Mouse (Mus musculus): ENCODE measurements around the gene AC134908.4. TPM values are rescaled to one million over a fixed set of nuclear protein-coding genes. Genes with fewer than 3 reads are reported as not detected.

AC134908.4 gene
- polyA plus RNA-seq, 1 experiment from 2014 or later = 0.55 TPM

DNA sequence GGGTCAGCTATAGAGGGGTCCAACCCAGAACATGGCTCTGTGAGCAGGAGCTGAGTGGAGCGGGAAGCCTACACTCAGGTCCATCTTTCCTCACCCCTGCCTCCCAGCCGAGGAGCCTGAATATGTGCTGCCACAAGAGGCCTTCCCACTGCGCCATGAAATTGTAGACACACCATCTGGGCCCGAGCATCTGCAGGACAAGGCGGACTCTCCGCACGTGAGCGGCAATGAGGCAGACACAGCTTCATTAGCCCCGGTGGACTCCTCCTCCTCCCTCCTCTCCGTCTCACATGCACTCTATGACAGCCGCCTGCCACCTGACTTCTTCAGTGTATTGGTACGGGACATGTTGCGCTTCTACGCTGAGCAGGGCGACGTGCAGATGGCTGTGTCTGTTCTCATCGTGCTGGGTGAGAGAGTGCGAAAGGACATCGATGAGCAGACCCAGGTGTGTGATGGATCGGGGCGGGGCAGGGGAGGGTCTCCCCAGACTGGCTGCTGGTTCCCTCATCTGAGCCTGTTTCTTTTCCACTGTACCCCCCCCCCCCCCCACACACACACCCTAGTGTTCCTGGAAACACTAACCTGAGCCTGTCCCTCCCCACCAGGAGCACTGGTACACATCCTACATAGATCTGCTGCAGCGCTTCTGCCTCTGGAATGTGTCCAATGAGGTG is 32.2 kb upstream of the AC134908.4 start:
- H3K4me2 ChIP-seq (ENCODE audit: low read depth, low read length) = peak overlapping the region; percentile 96; the same call in 1 of the 2 replicates
- no peaks in the 10 kb centered on the region for H3K9me3 ChIP-seq (ENCODE audit: control insufficient read depth, low read length)

DNA sequence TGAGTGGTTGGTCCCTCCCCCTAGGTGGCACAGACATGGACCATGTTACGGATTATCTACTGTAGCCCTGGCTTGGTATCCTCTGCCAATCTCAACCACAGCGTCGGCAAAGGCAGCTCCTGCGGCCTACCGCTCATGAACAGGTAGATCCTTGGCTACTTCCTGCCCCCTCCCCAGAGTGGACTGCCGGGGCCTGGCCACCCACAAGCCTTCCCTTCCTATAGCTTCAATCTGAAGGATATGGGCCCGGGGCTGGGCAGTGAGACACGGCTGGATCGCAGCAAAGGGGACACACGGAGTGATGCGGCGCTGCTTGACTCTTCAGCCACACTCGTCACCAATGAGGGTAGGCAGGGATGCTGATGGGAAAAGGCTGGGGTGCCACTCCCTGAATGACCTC is 31.6 kb upstream of the AC134908.4 start:
- H3K9ac ChIP-seq (replicated peaks; ENCODE audit: low read depth, low read length) = no peak overlapping the region
- no peak for ATAC-seq (ENCODE audit: low read depth)
- no peak overlapping the region for H3K4me2 ChIP-seq (ENCODE audit: low read depth, low read length)
- WGBS = 96% methylated on average over 13 of the region's 13 CpGs
- no peaks in the 10 kb centered on the region for H3K27me3 ChIP-seq (ENCODE audit: control insufficient read depth, insufficient read depth, low read length)
- H3K9me3 ChIP-seq (ENCODE audit: control insufficient read depth, low read length) = no peaks in the 10 kb centered on the region
- H3K4me1 ChIP-seq (ENCODE audit: control insufficient read depth, insufficient read depth, low read length) = peaks cover 53% of the 10 kb centered on the region
- H3K36me3 ChIP-seq (ENCODE audit: control insufficient read depth, insufficient read depth, low read length) = peaks cover 20% of the 10 kb centered on the region
- H3K4me3 ChIP-seq (ENCODE audit: low read depth, low read length) = no peak overlapping the region
- no peak overlapping the region for H3K27ac ChIP-seq (ENCODE audit: low read depth, low read length)

More for the DNA sequence above, 32.2 kb upstream of the AC134908.4 start:
- ATAC-seq (ENCODE audit: low read depth) = no peak
- Histone ChIP-seq H3K4me1 (ENCODE audit: control insufficient read depth, insufficient read depth, low read length) (peaks cover 54% of the 10 kb centered on the region), H3K9ac (replicated peaks; ENCODE audit: low read depth, low read length) (peak overlapping the region; percentile 37), H3K27me3 (ENCODE audit: control insufficient read depth, insufficient read depth, low read length) (no peaks in the 10 kb centered on the region), H3K4me3 (ENCODE audit: low read depth, low read length) (no peak overlapping the region), H3K36me3 (ENCODE audit: control insufficient read depth, insufficient read depth, low read length) (peaks cover 20% of the 10 kb centered on the region), H3K27ac (ENCODE audit: low read depth, low read length) (no peak overlapping the region)
- 85% methylated on average over 22 of the region's 22 CpGs for WGBS

DNA sequence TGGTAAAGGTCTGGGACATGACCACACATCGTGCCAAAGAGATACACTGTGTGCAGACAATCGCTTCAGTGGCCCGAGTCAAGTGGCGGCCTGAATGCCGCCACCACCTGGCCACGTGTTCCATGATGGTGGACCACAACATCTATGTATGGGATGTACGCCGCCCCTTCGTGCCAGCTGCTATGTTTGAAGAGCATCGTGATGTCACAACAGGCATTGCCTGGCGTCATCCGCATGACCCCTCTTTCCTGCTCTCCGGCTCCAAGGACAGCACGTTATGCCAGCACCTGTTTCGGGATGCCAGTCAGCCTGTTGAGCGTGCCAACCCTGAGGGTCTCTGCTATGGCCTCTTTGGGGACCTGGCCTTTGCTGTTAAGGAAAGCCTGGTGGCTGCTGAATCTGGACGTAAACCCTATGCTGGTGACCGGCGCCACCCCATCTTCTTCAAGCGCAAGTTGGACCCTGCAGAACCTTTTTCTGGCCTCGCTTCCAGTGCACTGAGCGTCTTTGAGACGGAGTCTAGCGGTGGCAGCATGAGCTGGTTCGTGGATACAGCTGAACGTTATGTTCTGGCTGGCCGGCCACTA is 30.6 kb upstream of the AC134908.4 start:
- peaks cover 44% of the 10 kb centered on the region for H3K4me1 ChIP-seq (ENCODE audit: control insufficient read depth, insufficient read depth, low read length)
- no peak overlapping the region for H3K4me3 ChIP-seq (ENCODE audit: low read depth, low read length)
- no peak overlapping the region for H3K4me2 ChIP-seq (ENCODE audit: low read depth, low read length)
- no peak overlapping the region for H3K9ac ChIP-seq (replicated peaks; ENCODE audit: low read depth, low read length)
- WGBS = 94% methylated on average over 27 of the region's 27 CpGs
- no peak overlapping the region for H3K27ac ChIP-seq (ENCODE audit: low read depth, low read length)
- no peaks in the 10 kb centered on the region for H3K27me3 ChIP-seq (ENCODE audit: control insufficient read depth, insufficient read depth, low read length)
- H3K9me3 ChIP-seq (ENCODE audit: control insufficient read depth, low read length) = no peaks in the 10 kb centered on the region
- ATAC-seq (ENCODE audit: low read depth) = no peak
- peaks cover 15% of the 10 kb centered on the region for H3K36me3 ChIP-seq (ENCODE audit: control insufficient read depth, insufficient read depth, low read length)

DNA sequence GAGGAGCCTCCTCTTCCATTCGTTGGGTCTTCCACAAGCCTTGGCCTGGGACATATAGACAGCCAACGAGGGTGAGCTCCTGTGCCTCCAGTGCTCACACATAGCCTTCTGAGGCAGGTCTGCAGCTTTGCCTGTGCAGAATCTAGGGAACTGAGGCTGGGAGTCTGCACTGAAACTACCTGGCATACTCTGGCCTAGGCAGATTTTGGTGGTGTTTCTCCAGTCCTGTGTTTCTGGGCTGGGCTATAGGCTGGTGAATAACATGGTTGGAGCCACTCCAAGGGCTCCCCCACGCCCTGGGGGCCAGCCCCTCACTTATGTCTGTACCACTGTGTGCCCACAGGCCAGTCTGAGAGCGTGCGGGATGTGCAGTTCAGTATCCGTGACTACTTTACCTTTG is 29.9 kb upstream of the AC134908.4 start:
- Histone ChIP-seq H3K4me3 (ENCODE audit: low read depth, low read length) (no peak overlapping the region), H3K4me1 (ENCODE audit: control insufficient read depth, insufficient read depth, low read length) (peaks cover 37% of the 10 kb centered on the region), H3K4me2 (ENCODE audit: low read depth, low read length) (no peak overlapping the region), H3K36me3 (ENCODE audit: control insufficient read depth, insufficient read depth, low read length) (peaks cover 8% of the 10 kb centered on the region), H3K9me3 (ENCODE audit: control insufficient read depth, low read length) (no peaks in the 10 kb centered on the region), H3K27me3 (ENCODE audit: control insufficient read depth, insufficient read depth, low read length) (no peaks in the 10 kb centered on the region), H3K9ac (replicated peaks; ENCODE audit: low read depth, low read length) (no peak overlapping the region), H3K27ac (ENCODE audit: low read depth, low read length) (no peak overlapping the region)
- ATAC-seq (ENCODE audit: low read depth) = no peak
- WGBS = 91% methylated on average over 6 of the region's 6 CpGs

DNA sequence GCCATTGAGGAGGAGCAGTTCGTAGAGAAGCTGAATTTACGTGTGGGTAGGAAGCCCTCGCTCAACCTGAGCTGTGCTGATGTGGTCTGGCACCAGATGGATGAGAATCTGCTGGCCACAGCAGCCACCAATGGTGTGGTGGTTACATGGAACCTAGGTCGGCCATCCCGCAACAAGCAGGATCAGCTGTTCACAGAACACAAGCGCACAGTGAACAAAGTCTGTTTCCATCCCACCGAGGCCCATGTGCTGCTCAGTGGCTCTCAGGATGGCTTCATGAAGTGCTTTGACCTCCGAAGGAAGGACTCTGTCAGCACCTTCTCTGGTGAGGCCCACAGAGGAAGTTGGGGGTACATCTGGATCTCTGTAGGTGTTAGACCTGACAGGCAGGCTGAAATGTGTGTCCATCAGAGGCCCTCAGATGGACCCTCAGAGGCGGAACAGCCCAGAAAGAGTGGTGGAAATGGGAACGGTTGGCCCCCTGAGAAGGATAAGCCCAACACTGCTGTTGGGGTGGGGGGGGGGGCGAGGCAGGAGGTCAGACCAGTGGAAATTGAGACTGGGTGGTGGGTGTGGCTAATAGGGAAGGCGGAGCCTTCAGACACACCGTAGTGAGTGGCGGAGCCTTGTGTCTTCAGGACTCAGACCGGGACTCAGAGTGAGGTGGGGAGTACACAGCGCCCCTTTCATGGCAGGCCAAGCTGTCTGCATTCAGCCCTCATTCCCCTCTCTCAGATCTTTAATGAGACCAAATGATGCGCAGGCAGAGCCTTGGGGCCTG is 29.1 kb upstream of the AC134908.4 start:
- WGBS = 74% methylated on average over 17 of the region's 17 CpGs
- Histone ChIP-seq H3K4me3 (ENCODE audit: low read depth, low read length) (peak overlapping the region; percentile 54), H3K36me3 (ENCODE audit: control insufficient read depth, insufficient read depth, low read length) (peaks cover 10% of the 10 kb centered on the region; the same call in 1 of the 2 replicates), H3K9me3 (ENCODE audit: control insufficient read depth, low read length) (no peaks in the 10 kb centered on the region), H3K27ac (ENCODE audit: low read depth, low read length) (no peak overlapping the region), H3K27me3 (ENCODE audit: control insufficient read depth, insufficient read depth, low read length) (no peaks in the 10 kb centered on the region), H3K9ac (replicated peaks; ENCODE audit: low read depth, low read length) (peak overlapping the region; percentile 63; the same call in 1 of the 2 replicates), H3K4me2 (ENCODE audit: low read depth, low read length) (peak overlapping the region; percentile 99), H3K4me1 (ENCODE audit: control insufficient read depth, insufficient read depth, low read length) (peaks cover 30% of the 10 kb centered on the region)
- no peak for ATAC-seq (ENCODE audit: low read depth)

DNA sequence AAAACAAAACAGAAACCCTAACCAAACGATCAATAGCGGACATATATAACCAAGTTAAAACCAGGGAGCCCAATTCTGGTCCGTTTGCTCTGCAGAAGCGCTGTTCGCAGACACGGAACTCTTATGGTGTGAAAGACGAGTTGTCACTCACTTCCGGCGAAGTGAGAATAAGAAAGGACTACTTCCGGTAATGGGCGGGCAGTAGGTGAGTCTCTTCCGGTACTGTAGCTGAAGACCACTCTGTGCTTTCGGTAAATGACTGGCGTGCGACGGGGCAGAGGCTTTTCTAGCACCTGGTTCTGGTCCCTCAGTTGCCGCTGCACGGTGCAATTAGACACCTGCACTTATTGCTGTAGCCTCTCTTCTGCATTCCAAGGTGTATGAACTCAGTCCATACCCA is 28.0 kb upstream of the AC134908.4 start, which contains the start of gene Wdr24:
TSS of gene Wdr24 (plus strand) at position 176 of the 400 bp plus-strand sequence.
- Histone ChIP-seq H3K4me2 (ENCODE audit: low read depth, low read length) (peak within 1 kb of the TSS; percentile 99), H3K4me3 (ENCODE audit: low read depth, low read length) (peak within 1 kb of the TSS; percentile 54), H3K9ac (replicated peaks; ENCODE audit: low read depth, low read length) (peak within 1 kb of the TSS; percentile 63), H3K36me3 (ENCODE audit: control insufficient read depth, insufficient read depth, low read length) (peaks cover 11% of the 10 kb centered on the region; the same call in 1 of the 2 replicates), H3K4me1 (ENCODE audit: control insufficient read depth, insufficient read depth, low read length) (peaks cover 26% of the 10 kb centered on the region), H3K9me3 (ENCODE audit: control insufficient read depth, low read length) (no peaks in the 10 kb centered on the region), H3K27me3 (ENCODE audit: control insufficient read depth, insufficient read depth, low read length) (0 out of 2 replicates have a peak, but pooled peaks cover under 1% of the 10 kb centered on the region), H3K27ac (ENCODE audit: low read depth, low read length) (peak within 1 kb of the TSS; percentile 53)
- ATAC-seq (ENCODE audit: low read depth) = peak; percentile 75
- 0% methylated on average over 18 of the region's 18 CpGs for WGBS

DNA sequence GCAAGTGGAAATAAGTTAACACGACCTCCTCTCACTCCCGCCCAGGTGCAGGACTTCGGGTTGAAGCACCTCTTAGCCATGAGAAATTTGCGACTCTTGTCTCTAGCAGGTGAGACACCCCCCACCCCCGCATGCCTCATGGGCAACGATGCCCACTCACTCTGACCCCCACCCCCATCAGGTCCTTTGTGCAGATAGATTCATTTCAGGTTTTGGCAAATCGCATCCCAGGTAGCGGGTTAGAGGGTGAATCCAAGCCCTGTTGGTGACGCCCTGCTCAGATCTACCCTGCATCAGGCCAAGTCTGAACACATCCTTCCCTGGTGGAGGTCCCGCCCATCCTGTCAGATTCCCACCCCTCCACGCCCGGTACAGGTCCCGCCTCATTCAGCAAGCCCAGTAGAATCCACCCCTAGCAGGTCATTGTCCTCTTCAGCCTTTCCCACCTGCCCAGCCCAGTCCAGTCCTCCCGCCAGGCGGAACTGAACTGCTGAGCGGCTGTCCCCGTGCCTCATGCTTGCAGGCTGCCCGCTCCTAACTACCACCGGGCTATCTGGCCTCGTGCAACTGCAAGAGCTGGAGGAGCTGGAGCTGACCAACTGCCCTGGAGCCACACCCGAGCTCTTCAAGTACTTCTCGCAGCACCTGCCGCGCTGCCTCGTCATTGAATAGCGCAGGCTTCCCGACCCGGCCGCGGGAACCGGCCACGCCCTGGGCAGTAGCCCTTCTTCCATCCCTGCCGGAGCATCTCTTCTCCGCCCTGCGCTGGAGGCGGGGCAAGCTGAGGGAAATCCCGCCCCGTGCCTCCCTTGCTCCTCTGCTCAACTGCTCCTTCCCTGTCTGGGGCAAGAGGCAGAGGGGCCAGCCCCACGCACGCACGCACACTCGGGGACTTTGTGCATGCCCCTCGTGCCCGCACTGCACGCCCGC is 23.7 kb upstream of the AC134908.4 start:
- Histone ChIP-seq H3K9ac (replicated peaks; ENCODE audit: low read depth, low read length) (no peak overlapping the region), H3K4me3 (ENCODE audit: low read depth, low read length) (no peak overlapping the region), H3K27ac (ENCODE audit: low read depth, low read length) (no peak overlapping the region), H3K4me2 (ENCODE audit: low read depth, low read length) (no peak overlapping the region), H3K27me3 (ENCODE audit: control insufficient read depth, insufficient read depth, low read length) (peaks cover 8% of the 10 kb centered on the region; the same call in 1 of the 2 replicates), H3K36me3 (ENCODE audit: control insufficient read depth, insufficient read depth, low read length) (peaks cover 21% of the 10 kb centered on the region), H3K9me3 (ENCODE audit: control insufficient read depth, low read length) (no peaks in the 10 kb centered on the region), H3K4me1 (ENCODE audit: control insufficient read depth, insufficient read depth, low read length) (peaks cover 4% of the 10 kb centered on the region)
- 8% methylated on average over 46 of the region's 46 CpGs for WGBS
- no peak for ATAC-seq (ENCODE audit: low read depth)

DNA sequence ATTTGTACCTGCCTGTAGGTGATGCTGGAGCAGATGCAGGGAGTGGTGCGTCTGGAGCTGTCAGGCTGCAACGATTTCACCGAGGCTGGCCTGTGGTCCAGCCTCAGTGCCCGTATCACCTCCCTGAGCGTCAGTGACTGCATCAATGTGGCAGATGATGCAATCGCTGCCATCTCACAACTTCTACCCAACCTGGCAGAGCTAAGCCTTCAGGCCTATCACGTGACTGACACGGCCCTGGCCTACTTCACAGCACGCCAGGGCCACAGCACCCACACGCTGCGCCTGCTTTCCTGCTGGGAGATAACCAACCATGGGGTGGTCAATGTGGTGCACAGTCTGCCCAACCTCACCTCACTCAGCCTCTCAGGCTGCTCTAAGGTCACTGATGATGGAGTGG is 22.2 kb upstream of the AC134908.4 start:
- Histone ChIP-seq H3K4me2 (ENCODE audit: low read depth, low read length) (no peak overlapping the region), H3K27me3 (ENCODE audit: control insufficient read depth, insufficient read depth, low read length) (peaks cover 8% of the 10 kb centered on the region; the same call in 1 of the 2 replicates), H3K27ac (ENCODE audit: low read depth, low read length) (no peak overlapping the region), H3K9ac (replicated peaks; ENCODE audit: low read depth, low read length) (no peak overlapping the region), H3K4me1 (ENCODE audit: control insufficient read depth, insufficient read depth, low read length) (0 out of 2 replicates have a peak, but pooled peaks cover 8% of the 10 kb centered on the region), H3K36me3 (ENCODE audit: control insufficient read depth, insufficient read depth, low read length) (peaks cover 21% of the 10 kb centered on the region), H3K9me3 (ENCODE audit: control insufficient read depth, low read length) (no peaks in the 10 kb centered on the region), H3K4me3 (ENCODE audit: low read depth, low read length) (no peak overlapping the region)
- 88% methylated on average over 11 of the region's 11 CpGs for WGBS
- no peak for ATAC-seq (ENCODE audit: low read depth)

Data from neural tube, embryonic 14.5 days (tissue).